Mouse (Mus musculus) heart, postnatal 36 days (tissue): ENCODE measurements around the gene Gm21616. TPM values are rescaled to one million over a fixed set of nuclear protein-coding genes. Genes with fewer than 3 reads are reported as not detected.
"Not testable (repeated sequence)": the region's sequence is repeated elsewhere in the genome, so short reads cannot be mapped to it uniquely, and the experiment has no call there.

Source experiments
- DNase-seq, 2 experiments: peaks; one replicate each; pipeline ENCODE4 v3.0.0; 2021 to 2022
- intact Hi-C: fragments of 180-260 bp; cut with DNase I; formaldehyde crosslinking; loops from one replicate; pipeline ENCODE4 v1.15.1; 2025
- total RNA-seq, 2 experiments: library from RNA; stranded (reverse); gene quantifications; 2 replicates each; pipeline ENCODE4 v1.2.3; 2021

Gm21616 gene
- total RNA-seq, result not detected

DNA sequence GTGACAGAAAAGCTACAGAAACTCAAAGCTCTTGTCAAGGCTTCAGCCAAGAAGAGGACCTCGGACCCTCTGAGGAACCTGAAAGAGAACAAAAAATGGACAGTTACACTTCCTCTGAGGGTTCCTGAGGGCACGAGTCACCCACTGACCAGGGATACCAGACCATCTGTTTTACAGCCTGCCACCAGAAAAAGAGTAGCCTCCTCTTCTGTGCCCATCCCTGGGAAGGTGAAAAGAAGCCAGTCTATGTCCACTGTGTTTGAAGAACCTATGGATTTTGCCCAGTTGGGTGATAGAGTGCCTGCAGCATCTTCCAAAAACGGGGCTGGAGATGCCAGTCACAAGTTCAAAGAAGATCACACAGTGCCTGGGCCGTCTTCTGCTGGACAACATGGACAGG is at the start of gene Gm21616:
TSS of gene Gm21616 (plus strand) at position 301 of the 400 bp plus-strand sequence.
- intact Hi-C loops, DNase-seq: not testable (repeated sequence)
